Mouse (Mus musculus) CD4-positive, CD25-positive, alpha-beta regulatory T cell, adult 4 months (primary cell): Measurements from ENCODE around the gene Polr3h. TPM values are rescaled to one million over a fixed set of nuclear protein-coding genes. Genes with fewer than 3 reads are reported as not detected.

ENCODE experiments used
- ATAC-seq: one replicate; pipeline ENCODE4 v1.8.0; 2017
- polyA plus RNA-seq, 2 experiments: library from polyadenylated mRNA; unstranded; fragments of 100-300 nt; shearing (Covaris generic); gene quantifications; one replicate each; pipeline ENCODE4 v1.2.1; 2017

The Polr3h gene
- polyA plus RNA-seq, 2 experiments from 2014 or later: 22.0 to 26.3 TPM

DNA sequence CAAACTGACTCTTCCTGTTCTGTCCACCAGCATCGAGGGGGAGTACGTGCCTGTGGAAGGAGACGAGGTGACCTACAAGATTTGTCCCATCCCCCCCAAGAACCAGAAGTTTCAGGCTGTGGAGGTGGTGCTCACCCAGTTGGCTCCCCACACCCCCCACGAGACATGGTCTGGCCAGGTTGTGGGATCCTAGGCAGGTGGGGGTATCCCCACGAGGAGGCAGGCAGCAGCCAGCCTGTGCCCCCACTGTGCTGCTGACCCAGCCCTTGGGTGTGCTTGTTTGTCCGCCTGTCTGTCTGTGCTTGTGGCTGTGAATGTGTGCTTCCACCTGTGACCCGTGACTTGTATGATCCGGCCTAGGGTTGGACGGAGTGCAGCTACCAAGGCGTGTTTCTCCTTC, 23.0 kb upstream of the Polr3h start:
- ATAC-seq: no peak

DNA sequence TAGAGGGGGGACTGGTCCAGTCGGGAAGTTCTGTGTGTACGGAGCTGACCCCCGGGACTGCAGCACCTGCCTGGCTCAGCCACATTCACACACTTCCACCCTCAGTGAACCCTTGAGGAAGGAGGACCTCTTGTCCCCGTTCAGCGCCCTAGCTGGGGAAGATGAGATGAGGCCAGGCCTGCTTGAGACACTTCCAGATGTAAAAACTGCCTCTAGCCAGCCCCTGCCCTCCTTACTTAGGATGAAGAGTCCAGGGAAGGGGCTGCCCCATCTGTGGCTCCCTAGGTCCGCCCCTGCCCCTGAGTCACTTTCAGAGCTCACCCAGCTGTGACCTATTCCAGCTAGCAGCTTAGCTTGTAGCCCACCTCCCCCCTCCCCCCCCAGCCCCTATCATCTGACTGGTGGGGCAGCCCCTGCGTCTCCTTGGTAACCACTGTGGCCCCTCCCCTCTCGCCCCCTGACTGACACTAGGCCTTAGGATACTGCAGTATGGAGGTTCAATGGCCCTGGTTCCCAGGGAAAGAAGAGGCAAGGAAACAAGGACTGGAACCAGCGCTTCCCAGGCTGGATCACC, 17.2 kb upstream of the Polr3h start:
- no peak for ATAC-seq

DNA sequence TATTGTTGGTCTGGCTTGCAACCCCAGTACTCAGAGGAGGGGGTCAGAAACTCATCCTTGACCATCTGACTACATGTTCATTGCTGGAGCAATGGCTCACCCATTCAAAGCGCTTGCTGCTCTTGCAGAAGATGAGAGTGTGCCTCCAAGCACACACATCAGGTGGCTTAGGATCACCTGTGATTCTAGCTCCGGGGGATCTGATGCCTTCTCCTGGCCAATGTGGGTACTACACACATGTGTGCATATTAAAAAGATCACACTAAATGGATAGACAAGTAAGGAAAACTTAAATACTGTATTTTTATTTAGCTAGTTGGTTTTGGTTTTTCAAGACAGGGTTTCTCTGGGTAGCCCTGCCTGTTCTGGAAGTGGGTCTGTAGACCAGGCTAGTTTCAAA, 15.0 kb upstream of the Polr3h start:
- no peak for ATAC-seq

DNA sequence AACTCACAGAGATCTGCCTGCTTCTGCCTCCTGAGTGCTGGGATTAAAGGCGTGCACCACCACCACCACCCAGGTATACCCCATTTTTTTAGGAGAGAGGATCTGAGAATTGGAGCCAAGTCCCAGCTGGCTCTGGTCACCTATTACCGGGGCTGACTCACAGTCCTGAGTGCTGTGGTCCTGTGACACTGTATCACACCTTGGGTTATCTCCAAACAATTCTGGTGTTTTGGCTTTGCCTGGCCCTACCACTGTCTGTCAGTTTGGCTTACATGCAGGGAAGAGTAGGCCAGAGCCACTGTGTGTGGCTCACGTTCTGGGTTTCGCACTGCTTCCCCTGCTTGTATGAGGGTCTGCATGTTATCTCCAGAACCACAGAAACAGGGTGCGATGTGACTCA, 14.2 kb upstream of the Polr3h start:
- ATAC-seq: no peak

DNA sequence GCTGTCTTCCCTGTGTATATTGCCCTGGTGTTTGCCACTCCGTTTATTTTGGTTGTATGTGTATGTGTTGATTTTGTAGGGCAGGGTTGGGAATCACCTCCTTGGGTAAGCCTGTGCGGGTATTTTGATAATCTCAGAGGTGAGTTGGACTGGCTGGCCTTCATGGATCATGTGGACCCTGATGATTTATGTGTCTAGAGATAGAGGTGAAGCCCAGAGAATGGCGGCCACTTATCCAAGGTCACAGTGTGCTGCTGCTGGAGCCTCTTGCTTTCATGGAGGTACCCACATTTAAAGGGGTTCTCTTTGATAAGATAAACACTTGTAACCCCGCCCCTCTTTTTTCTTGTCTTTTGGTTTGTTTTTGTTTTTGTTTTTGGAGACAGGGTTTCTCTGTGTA, 13.7 kb upstream of the Polr3h start:
- no peak for ATAC-seq

DNA sequence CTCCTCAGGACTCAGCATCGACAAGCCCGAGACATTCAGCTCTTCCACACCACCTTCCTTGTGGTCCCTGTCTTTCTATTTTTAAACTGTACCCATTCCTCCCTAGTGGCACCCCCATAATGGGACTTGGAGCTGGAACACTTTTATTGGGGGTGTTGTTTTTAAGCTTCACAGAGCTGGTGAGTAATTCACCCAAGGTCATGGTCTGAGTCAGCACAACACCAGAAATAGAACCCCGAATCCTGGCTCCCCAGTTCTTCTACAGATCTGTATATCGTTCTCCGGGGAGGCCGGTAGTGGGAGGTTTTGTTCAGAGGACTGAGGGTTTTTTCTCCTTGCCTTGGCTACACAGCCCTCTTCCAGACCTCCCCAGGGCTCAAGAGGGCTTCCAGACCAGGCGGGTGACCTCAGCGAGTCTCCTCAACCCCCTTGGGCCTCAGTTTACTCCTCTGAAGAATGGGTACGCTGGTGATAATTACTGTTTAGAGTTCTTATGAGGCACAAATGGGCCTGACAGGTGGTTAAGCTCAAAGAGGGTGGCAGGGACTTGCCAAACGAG, 13.2 kb upstream of the Polr3h start:
- no peak for ATAC-seq

DNA sequence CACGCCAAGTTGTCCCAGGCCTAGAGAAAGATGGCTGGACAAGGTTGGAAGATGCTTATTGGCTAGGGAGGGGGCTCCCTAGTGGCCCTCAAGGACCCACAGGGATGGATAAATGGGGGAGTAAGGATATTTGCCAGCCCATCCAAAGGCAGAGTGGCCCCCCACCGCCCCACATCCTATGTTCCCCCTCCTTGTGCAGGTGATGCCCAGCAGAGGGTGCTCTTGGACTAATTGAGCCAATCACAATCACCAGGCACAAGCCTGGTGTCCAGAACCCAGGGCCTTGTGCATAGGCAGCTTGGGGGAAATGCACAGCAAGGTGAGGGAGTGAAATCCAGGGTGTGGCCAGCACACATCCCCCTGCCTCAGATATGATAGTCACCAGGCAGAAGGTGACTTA, 12.2 kb upstream of the Polr3h start:
- ATAC-seq: no peak

DNA sequence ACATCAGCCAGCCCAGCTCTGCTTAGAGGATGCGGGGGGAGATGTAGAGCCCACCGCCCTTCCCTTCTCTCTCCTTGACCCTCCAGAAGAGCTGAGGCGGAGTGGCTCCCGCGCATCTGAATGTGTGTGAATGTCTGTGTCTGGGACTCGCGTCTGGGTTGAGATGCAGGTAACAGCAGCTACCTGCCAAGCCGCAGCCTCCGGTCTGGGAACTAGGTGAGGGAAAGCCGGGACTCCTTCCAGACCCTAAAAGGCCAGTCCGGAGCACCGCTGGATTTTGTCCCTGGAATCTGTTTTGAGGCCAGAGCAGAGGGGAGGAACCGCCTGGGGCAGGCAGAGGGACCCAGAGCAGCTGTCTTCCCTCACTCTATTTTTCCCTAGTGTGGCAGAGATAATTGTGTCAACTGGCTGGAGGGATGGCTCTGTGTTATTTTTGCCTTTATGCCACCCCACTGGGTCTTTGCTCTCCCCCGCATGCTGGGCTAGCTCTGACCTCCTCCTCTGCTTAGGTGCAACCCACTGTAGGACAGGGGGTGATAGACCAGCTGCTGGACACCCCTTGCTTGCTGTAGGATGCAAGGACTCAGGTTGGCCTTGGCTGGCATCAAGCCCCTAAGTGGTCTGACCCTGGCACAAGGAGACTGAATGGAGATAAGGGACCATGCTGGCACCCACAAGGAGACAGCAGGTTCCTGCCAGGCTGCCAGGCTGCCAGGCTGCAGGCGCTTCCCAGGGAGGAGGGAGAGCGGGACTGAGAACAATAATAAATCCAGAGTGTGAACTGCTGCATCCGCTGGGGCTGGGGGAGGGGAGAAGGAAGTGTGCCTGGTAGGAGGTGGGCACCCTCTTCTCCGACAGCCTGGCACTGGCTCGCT, 11.3 kb upstream of the Polr3h start:
- no peak for ATAC-seq

DNA sequence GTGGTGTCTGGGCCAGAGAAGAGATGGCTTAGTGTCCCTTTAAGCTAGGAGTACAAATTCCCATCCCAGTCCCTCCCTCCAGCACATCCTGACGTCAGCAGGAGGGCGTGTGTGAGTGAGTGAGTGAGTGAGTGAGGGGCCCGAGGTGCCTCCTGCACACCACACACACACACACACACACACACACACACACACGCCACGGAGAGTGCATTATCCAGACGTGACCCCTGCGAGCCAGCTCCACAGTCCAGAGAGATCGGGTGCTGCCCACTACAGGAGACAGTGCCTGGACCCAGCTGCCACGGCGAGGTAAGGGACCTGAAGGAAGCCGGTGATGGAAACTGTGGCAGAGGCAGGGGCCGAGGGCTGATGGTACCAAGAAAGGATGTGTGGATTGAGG, 10.6 kb upstream of the Polr3h start, which contains the start of gene Csdc2:
TSS of gene Csdc2 (plus strand) at position 81 of the 400 bp plus-strand sequence.
- no peak for ATAC-seq

DNA sequence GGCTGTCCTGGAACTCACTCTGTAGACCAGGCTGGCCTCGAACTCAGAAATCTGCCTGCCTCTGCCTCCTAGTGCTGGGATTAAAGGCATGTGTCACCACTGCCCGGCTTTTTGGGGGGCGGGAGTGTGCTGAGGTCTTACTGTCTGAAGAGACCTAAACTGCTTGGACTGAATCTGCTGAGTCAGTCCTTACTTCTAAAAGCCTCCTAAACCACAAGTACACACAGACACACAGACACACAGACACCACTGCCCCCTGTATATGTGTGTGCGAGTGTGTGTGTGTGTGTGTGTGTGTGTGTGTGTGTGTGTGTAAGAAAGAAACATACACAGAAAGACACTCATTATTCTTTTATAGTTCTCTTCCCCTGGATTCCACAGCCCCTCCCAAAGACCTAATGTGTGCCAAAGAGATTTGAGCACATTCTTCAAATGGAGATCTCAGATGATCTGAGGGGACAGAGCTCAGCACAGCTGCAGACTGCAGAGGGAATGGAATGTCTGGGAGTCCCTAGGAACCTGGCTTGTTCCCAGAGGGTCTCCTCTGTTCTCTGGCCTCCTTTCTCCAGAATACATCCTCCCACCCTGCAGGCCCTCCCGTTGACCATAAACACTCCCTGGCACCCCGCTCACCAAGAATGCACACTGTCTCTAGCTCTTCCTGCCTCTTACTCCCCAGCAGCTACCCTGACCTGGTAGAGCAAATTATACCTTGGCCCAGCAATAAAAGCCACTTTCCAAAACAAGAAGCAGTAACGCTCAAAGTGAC, 10.0 kb upstream of the Polr3h start:
- no peak for ATAC-seq

DNA sequence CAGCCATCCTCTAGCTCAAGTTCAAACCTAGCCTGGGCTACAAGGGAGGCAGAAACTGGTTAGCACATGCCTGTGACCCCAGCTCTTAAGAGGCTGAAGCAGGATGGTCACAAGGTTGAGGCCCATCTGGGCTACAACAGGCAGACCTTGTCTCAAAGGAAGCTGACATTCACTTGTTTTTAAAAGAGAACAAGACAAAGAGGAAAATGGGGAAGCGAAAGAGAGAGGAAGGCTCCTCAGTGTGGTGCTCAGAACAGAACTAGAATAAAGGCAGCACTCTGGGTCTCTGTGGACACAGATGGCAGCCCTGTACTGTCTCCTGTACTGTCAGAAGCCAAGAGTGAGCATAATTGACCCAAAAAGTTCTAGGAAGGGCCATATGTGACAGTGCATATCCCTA, 7.9 kb upstream of the Polr3h start:
- ATAC-seq: no peak

DNA sequence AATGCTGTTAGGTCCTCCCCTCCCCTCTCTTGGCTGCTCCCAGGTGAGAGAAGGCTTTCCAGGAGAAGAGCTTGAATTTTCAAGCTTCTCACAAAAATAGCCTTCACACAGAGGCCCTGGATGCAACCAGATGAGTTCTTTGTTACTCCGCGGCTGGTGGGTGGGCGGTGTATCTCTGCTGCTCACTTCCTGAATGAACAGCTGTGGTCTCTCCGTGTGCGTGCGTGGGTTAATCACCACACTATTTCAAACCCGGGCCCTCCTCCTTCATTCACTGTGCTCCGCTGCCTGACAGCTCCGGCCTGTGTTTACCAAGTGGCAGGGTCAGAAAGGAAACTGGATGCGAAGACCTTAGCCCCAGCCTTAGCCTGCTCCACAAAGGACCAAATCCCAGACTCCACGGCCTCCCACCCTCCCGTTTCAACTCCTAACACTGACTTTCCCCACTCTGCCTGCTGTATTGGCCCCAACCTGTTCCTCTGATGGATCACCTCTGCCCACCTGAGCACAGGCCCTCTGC, 7.0 kb upstream of the Polr3h start:
- ATAC-seq: peak; percentile 70

DNA sequence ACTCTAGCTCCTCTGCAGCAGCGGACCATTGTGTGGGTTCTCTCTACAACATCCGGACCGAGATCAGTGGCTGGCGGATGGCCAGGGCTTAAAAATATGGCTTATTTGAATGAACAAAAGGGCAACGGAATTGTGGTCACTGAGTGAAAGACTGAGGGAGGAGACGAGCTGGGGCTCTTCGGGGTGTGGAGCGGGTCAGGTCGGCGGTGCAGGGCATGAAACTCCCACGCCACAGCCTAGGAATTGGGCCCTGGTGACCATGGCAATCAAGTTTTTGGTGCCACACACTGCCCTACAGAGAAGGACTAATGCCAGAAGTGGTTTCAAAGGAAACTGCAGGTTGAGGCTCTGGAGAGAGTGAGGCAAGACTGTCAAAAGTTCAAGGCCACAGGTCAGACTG, 2.2 kb upstream of the Polr3h start:
- no peak for ATAC-seq

DNA sequence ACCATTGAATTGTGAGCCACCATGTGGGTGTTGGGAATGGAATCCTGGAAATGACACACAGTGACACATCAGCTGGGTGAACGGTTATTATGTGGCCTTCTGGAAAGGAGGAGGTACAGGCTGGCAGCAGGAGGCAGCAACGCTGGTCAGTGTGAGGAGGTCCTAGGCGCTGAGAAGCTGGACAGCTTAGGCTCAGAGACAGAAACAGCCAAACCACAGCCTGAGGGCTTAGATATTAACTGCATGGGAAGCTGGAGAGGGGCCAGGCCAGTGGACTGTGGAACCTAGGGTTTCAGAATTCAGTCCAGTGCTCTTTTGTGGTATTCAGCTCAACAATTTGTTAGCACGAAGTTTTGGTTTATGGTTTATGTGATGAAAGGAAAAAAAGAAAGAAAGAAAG, 1.7 kb upstream of the Polr3h start:
- ATAC-seq: no peak

DNA sequence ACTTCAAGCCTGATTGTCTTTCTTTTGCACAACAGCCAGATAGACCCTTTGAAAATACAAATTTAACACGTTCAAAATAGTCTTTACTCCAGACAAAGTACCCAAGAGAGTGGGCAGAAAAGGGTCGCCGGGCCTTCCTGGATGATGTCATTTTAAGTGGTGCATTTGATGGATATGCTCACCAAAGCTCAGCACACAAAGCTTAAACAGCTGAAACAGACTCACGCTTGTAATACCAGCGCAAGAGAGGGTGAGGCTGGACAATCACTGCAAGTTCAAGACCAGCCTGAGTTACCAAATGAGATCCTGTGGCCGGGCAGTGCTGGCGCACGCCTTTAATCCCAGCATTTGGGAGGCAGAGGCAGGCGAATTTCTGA, 394 bp upstream of the Polr3h start:
- ATAC-seq: no peak

DNA sequence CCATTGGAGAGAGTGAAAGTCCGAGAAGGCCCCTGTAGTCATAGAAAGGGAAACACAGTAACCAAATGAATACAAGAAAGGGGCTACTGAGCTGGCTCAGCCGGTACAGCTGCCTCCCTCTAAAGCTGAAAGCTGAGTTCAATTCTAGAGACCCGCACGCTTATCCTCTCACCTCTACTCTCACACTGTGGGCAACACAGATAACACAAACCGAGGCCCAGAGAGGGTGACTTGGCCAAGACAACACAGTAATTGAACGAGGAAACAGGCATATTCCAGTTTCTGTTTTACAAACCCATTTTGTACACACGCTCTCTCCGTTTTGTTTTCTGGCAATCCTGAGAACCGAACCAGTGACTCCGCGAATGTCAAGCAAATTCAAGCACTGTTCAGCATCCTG, 1.1 kb downstream of the Polr3h start:
- ATAC-seq: no peak

DNA sequence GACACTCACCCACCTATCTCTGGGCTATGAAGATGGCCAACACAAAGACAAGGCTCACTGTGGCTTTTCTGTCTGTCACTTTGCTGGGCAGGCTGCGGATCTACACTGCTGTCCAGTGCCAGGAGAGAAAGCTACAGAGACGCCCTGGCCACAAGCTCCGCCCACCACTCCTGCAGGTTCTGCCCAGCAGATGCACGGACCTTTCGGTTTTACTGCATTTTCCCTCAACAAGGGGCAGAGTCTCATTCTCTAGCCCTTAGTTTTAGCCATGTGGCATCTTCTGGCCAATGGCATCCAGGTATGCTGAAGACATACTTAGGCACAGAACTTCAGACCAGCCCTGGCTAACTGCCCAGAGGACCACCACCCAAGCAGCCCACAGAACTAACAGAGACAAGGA, 4.8 kb downstream of the Polr3h start:
- ATAC-seq: no peak

DNA sequence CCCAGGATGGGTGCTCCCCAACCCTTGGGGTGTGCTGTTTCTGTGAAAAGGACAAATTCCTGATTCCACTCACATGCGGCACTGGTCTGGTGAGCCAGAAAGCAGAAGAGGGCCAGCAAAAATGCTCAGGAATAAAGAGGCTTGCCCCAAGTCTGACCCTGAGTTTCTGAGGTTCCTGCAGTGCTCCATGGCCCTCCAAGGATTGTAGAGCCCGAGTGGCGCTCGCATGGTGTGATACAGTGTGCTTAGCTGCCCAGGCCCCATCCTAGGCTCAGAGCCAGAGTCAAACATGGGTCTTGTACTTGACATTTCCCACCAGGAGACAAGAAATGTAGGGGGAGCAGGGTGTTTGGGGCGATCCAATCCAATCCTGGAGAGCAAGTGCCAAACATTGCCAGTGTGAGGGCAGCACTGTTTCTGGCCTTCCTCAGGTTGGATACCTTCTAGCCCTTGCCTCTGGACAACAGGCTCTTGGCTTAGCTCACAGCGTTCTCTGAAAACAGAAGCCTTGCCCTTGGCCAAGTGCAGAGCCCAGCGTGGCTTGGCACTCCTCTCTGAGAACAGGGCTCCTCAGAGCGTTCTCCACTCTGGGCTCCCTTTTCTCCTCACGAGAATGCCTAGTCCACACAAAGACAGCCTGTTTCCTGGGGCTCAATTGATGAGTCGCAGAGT, 5.4 kb downstream of the Polr3h start:
- ATAC-seq: no peak

DNA sequence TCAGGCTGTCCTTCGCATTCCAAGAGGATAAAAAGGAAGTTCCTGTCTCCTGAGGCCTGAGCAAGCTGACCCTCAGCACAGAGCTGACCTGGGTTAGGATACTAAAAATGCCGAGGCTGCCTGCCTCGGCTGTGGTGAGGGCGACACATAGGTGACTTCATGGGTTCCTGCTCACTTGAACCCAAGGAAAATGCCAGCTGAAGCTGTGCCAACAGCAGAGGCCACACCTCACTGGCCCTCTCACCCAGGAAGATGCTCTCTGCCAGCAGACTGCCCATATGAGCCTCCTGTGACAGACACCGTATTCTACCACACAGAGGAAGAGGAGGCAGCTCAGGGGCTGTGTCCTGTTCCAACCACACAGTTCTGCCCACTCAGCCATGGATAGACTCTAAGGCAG, 7.0 kb downstream of the Polr3h start:
- no peak for ATAC-seq

DNA sequence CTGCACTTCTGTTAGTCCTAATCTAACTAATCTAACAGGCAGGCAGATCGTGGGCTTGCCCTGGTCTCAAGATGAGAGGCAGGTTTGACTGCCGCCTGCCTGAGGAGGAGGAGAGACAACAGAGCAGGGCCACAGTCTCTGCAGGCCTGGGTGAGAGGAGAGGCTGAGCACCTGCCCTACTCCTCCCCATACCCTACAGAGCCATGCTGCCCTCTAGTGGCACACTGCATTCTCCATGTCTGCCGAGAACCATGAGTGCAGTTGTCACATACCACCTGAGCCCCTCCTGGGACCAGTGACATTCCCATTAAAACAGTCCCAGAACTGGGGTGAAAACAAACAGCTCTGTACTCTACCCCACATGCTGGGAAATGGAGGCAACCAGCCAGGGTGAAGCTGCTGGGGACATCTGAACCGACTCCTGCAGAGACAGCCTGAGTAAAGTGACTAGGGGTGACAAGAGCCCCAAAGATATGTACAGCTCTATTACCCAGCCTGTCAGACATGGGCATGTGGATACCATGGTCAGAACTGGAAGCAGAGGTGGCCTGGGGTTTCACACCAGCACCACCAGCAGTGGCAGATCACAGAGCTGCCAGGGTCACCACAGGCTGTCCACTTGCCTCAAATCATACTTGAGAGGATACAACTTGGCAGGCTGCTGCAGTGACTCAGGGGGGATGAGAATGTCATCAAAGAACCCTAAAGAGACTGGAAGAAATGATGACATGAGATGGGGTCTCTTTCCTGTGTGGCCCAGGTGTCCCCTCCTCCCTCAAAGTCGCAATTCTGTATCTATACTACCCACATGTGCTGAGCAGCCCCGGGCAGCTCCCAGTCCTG, 8.2 kb downstream of the Polr3h start:
- peak; percentile 74 for ATAC-seq

DNA sequence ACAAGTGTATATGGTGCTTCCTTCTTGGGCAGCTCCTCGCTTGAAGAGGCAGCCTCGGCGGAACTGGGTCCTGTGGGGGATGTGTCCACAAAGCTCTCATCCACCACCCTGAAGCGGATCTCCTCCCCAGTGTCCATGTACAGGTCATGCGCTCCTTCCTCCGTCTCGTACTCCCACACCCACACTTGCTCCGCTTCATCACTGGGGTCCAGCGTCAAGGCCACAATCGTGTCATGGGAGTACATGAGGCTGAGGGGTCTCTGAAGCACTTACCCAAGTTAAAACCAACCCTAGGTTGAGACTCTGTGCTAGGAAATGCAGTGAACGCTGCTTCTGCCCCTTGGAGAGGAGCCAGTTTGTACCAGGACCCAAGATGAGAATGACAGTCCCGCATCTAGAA, 8.8 kb downstream of the Polr3h start:
- ATAC-seq: no peak

DNA sequence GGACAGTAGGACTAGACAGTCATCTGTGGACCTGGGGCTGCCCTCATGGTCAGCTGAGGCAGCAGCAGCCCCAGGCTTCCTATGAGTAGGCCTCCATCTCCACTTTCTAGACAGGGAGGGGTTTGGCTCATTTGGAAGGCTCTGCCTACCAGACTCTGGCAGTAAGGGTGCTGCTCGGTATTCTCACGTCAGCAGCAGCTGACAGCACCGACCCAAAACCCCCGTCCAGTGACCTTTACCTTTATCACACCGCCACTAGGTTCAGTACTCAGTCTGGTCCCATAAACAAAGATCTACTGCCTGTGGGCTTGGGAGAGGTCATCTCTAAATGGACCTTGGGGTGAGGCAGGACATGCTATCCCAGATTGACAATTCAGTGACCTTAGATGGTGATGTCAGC, 10.4 kb downstream of the Polr3h start:
- no peak for ATAC-seq
